Mouse (Mus musculus) liver, embryonic 12.5 days (tissue): ENCODE results near the gene Stn1. TPM values are rescaled to one million over a fixed set of nuclear protein-coding genes. Genes with fewer than 3 reads are reported as not detected.
A peak's percentile ranks its signal among the peaks of the same experiment; 100 is the strongest.

Experiments
- ATAC-seq: fragments of 200-750 bp; cut with Nextera tagmentation; 2 replicates; pipeline ENCODE4 v1.8.0; 2017; ENCODE audit warnings: moderate number of reproducible peaks, mild to moderate bottlenecking, moderate library complexity
- H3K27ac ChIP-seq: fragments of 300-500 bp; sonication (generic); 2 replicates; pipeline ENCODE4 v1.5.1; 2016; ENCODE audit warnings: mild to moderate bottlenecking
- H3K27me3 ChIP-seq: fragments of 300-500 bp; sonication (generic); replicated peaks from 2 replicates; pipeline ENCODE4 v1.6.1; 2016; ENCODE audit warnings: mild to moderate bottlenecking, moderate library complexity
- H3K36me3 ChIP-seq: fragments of 300-500 bp; sonication (generic); 2 replicates; pipeline ENCODE4 v1.6.1; 2016; ENCODE audit warnings: mild to moderate bottlenecking, moderate library complexity
- H3K4me1 ChIP-seq: fragments of 300-500 bp; sonication (generic); 2 replicates; pipeline ENCODE4 v1.6.1; 2016
- H3K4me2 ChIP-seq: fragments of 300-500 bp; sonication (generic); 2 replicates; pipeline ENCODE4 v1.6.1; 2016; ENCODE audit warnings: mild to moderate bottlenecking, moderate library complexity
- H3K4me3 ChIP-seq: fragments of 300-500 bp; sonication (generic); 2 replicates; pipeline ENCODE4 v1.5.1; 2016; ENCODE audit warnings: mild to moderate bottlenecking, moderate library complexity
- H3K9ac ChIP-seq: fragments of 300-500 bp; sonication (generic); 2 replicates; pipeline ENCODE4 v1.6.1; 2016; ENCODE audit warnings: mild to moderate bottlenecking, moderate library complexity
- H3K9me3 ChIP-seq: fragments of 300-500 bp; sonication (generic); replicated peaks from 2 replicates; pipeline ENCODE4 v1.6.1; 2016; ENCODE audit warnings: mild to moderate bottlenecking, moderate library complexity
- WGBS: fragments of 180-500 bp; shearing (Covaris S2); methylation state at CpG from one replicate; pipeline ENCODE4 v1.1.7; 2016; ENCODE audit not compliant: insufficient replicate concordance; 5-methylcytosine and 5-hydroxymethylcytosine counted together
- polyA plus RNA-seq: library from polyadenylated mRNA; unstranded; fragments of >200 nt; fragmentation: Nextera tagmentation; extraction: Ambion mirVana; gene quantifications from 2 replicates; pipeline ENCODE4 v1.2.1, GENCODE M21; 2016

Gene Stn1
- polyA plus RNA-seq, 1 experiment from 2014 or later = 17.4 TPM

DNA sequence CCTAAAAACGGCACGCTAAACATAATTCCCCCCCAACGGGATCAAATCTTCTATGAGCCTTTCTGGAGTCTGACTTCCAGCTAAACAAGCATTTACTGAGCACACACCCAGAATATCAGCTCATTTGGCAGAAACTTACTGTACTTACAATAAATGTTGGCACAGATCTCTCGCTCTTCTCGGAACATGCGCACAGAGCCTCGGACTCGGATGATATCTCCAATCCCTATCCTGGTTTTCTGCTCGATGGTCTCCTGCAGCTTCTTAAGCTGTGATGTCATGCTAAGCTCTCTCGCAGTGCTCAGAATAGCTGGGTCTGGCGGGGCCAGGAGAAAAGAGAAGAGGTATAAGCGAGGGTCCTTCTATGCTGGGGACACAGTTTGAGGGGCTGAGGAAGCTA, 20.4 kb downstream of the Stn1 start:
- WGBS = 86% methylated on average over 12 of the region's 12 CpGs
- H3K27me3 ChIP-seq = no peaks in the 10 kb centered on the region
- H3K9me3 ChIP-seq = no peaks in the 10 kb centered on the region
- H3K27ac ChIP-seq = no peak overlapping the region
- no peak for ATAC-seq
- H3K36me3 ChIP-seq = peaks cover 34% of the 10 kb centered on the region
- H3K4me1 ChIP-seq = peaks cover 67% of the 10 kb centered on the region
- no peak overlapping the region for H3K4me3 ChIP-seq
- no peak overlapping the region for H3K9ac ChIP-seq
- H3K4me2 ChIP-seq = no peak overlapping the region

DNA sequence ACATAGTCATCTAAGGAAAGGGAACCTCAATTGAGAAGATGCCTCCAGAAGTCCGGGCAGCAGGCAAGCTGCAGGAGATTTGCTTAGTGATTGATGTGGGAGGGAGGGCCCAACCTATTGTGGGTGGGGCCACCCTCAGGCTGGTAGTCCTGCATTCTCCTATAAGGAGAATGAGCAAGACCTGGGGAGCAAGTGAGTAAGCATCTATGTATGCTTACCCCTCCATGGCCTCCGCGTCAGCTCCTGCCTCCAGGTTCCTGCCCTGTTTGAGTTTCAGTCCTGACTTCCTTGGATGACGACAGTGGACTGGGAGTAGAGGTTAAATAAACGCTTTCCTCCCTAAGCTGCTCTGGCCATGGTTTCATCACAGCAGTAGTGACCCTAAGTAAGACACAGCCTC, 22.2 kb downstream of the Stn1 start:
- Histone ChIP-seq H3K9ac (no peak overlapping the region), H3K9me3 (no peaks in the 10 kb centered on the region), H3K27me3 (no peaks in the 10 kb centered on the region), H3K4me3 (no peak overlapping the region), H3K36me3 (peaks cover 28% of the 10 kb centered on the region), H3K4me1 (peaks cover 80% of the 10 kb centered on the region), H3K27ac (no peak overlapping the region), H3K4me2 (no peak overlapping the region)
- whole genome bisulfite sequencing = 57% methylated on average over 5 of the region's 5 CpGs
- no peak for ATAC-seq

GRCm38 (mm10) chr19:47513618-47513897, 23.7 kb downstream of the Stn1 start:
- H3K36me3 ChIP-seq = peaks cover 28% of the 10 kb centered on the region
- 78% methylated on average over 4 of the region's 4 CpGs for WGBS

GRCm38 (mm10) chr19:47512794-47513617, 24.3 kb downstream of the Stn1 start:
- Histone ChIP-seq H3K9me3 (no peaks in the 10 kb centered on the region), H3K36me3 (peaks cover 28% of the 10 kb centered on the region), H3K27ac (no peak overlapping the region), H3K4me3 (no peak overlapping the region), H3K4me2 (no peak overlapping the region), H3K27me3 (no peaks in the 10 kb centered on the region), H3K4me1 (peaks cover 80% of the 10 kb centered on the region), H3K9ac (no peak overlapping the region)
- no peak for ATAC-seq
- WGBS = 79% methylated on average over 21 of the region's 21 CpGs

More at GRCm38 (mm10) chr19:47513618-47513897, 23.7 kb downstream of the Stn1 start:
- Histone ChIP-seq H3K4me3 (no peak overlapping the region), H3K9ac (no peak overlapping the region), H3K4me2 (no peak overlapping the region), H3K27me3 (no peaks in the 10 kb centered on the region), H3K9me3 (no peaks in the 10 kb centered on the region), H3K4me1 (peaks cover 80% of the 10 kb centered on the region), H3K27ac (no peak overlapping the region)
- no peak for ATAC-seq

- Histone ChIP-seq H3K9me3 (no peaks in the 10 kb centered on the region), H3K27ac (peak overlapping the region; percentile 74; the same call in 1 of the 2 replicates), H3K4me3 (no peak overlapping the region), H3K4me2 (no peak overlapping the region), H3K27me3 (no peaks in the 10 kb centered on the region), H3K4me1 (peaks cover 77% of the 10 kb centered on the region), H3K36me3 (peaks cover 28% of the 10 kb centered on the region), H3K9ac (no peak overlapping the region)
- 64% methylated on average over 6 of the region's 6 CpGs for WGBS
- ATAC-seq = no peak
These were observed 25.3 kb downstream of the Stn1 start for GRCm38 (mm10) chr19:47511958-47512357.

DNA sequence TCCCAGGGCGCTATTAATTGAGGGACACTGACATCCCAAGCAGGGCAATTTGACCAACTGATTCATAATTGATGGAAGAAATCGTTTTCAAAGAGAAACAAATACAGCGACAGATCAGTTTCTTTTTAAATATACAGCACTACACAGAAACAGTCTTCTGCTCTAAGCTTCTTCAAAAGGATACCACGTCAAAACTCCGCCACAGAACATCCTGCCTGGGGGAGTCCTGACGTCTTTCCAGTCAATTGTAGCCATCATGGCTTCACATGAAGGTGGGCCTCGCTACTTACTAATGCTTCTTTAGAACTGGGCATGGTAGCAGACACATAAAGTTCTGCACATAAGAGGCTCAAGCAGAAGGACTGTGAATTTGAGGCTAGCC, 26.0 kb downstream of the Stn1 start:
- Histone ChIP-seq H3K36me3 (peaks cover 28% of the 10 kb centered on the region), H3K4me2 (peak overlapping the region; percentile 69), H3K4me3 (peak overlapping the region; percentile 41; the same call in 1 of the 2 replicates), H3K27ac (peak overlapping the region; percentile 74), H3K9ac (peak overlapping the region; percentile 49; the same call in 1 of the 2 replicates), H3K9me3 (no peaks in the 10 kb centered on the region), H3K27me3 (no peaks in the 10 kb centered on the region), H3K4me1 (peaks cover 75% of the 10 kb centered on the region)
- no peak for ATAC-seq
- 43% methylated on average over 7 of the region's 7 CpGs for WGBS

- peak; percentile 50 for ATAC-seq
- Histone ChIP-seq H3K36me3 (peaks cover 24% of the 10 kb centered on the region), H3K4me1 (peaks cover 75% of the 10 kb centered on the region), H3K9me3 (no peaks in the 10 kb centered on the region), H3K9ac (peak overlapping the region; percentile 49), H3K4me3 (peak overlapping the region; percentile 41), H3K27me3 (no peaks in the 10 kb centered on the region), H3K27ac (peak overlapping the region; percentile 74), H3K4me2 (peak overlapping the region; percentile 69)
- 15% methylated on average over 25 of the region's 25 CpGs for WGBS
These were observed 26.6 kb downstream of the Stn1 start for GRCm38 (mm10) chr19:47510473-47511293.

DNA sequence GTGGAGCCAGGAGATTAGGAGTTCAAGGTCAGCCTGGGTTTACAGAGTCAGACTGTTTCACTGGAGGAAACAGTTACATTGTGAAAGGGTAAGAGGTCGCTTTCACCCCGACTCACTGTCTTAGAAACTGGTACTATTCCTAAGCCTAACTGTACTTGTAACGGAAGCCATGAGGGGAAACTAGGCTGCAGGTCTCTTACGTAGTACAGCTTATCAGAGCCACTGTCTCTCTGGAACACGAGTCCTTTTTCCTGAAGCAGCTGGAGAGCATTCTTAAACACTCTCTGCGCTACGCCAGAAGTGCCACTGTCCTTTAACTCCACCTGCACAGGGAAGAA, 27.2 kb downstream of the Stn1 start:
- Histone ChIP-seq H3K27me3 (no peaks in the 10 kb centered on the region), H3K27ac (peak overlapping the region; percentile 74), H3K4me1 (peaks cover 71% of the 10 kb centered on the region), H3K36me3 (peaks cover 21% of the 10 kb centered on the region), H3K9ac (peak overlapping the region; percentile 49; the same call in 1 of the 2 replicates), H3K9me3 (no peaks in the 10 kb centered on the region), H3K4me3 (no peak overlapping the region), H3K4me2 (peak overlapping the region; percentile 69)
- WGBS = 32% methylated on average over 7 of the region's 7 CpGs
- ATAC-seq = no peak

GRCm38 (mm10) chr19:47508771-47509281, 28.5 kb downstream of the Stn1 start:
- 29% methylated on average over 5 of the region's 5 CpGs for WGBS
- no peak overlapping the region for H3K9ac ChIP-seq
- H3K4me1 ChIP-seq = peaks cover 61% of the 10 kb centered on the region
- H3K9me3 ChIP-seq = no peaks in the 10 kb centered on the region
- H3K27me3 ChIP-seq = no peaks in the 10 kb centered on the region
- no peak for ATAC-seq
- H3K4me2 ChIP-seq = peak overlapping the region; percentile 49
- peak overlapping the region; percentile 66 for H3K27ac ChIP-seq
- peaks cover 9% of the 10 kb centered on the region for H3K36me3 ChIP-seq
- H3K4me3 ChIP-seq = no peak overlapping the region

GRCm38 (mm10) chr19:47508191-47508590, 29.1 kb downstream of the Stn1 start:
- 17% methylated on average over 3 of the region's 3 CpGs for WGBS

DNA sequence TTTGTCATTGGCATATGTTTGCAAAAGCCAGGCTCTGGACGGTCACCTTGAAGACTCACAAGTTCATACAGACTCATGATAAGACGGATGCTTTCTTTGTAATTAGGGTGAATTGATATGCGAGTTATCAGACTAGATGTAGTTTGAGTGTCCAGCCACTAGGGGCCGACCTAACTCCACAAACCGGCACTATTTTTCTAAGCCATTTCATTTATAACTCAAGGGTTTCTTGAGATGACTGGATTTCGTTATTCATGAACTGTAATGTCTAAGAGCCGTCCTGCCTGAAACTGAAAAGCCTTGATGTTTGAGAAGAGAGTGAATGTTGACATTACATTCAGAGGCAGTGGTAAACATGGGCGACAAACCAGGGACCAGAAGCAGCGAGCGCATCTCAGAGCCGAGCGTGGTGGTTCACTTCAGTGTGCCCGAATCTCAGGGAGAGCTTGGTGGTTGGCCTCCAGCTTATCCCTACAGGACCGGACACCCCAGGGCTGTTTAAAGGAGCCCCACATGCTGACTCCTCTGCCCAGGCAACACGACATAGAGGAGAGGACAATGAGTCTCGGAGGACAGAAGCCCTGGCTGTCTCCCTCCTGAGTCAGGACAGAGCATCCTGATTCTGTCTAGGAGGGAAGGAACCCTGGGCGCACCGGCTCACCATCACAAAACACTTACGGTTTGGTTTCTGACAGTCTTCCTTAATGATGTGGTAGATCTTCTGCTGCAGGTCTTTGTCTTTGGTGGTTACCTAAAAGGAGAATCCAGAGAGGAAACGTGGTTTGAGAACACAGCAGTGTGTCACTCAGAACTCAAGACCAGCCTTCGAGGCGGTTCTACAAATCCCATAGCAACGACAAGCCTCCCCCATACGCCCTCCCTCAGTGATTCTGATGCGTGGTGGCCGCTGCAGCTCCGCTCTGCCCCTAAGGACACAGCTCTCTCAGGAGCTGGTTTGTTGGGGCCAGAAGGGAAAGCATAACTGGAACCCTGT, 29.9 kb downstream of the Stn1 start:
- peak overlapping the region; percentile 49 for H3K4me2 ChIP-seq
- H3K36me3 ChIP-seq = peaks cover 3% of the 10 kb centered on the region; the same call in 1 of the 2 replicates
- 34% methylated on average over 27 of the region's 27 CpGs for WGBS
- ATAC-seq = no peak
- peak overlapping the region; percentile 33; the same call in 1 of the 2 replicates for H3K9ac ChIP-seq
- peak overlapping the region; percentile 66 for H3K27ac ChIP-seq
- peaks cover 52% of the 10 kb centered on the region for H3K4me1 ChIP-seq
- H3K27me3 ChIP-seq = no peaks in the 10 kb centered on the region
- H3K4me3 ChIP-seq = no peak overlapping the region
- H3K9me3 ChIP-seq = no peaks in the 10 kb centered on the region

More at GRCm38 (mm10) chr19:47508191-47508590, 29.1 kb downstream of the Stn1 start:
- H3K27ac ChIP-seq = peak overlapping the region; percentile 66
- H3K36me3 ChIP-seq = peaks cover 3% of the 10 kb centered on the region
- peak overlapping the region; percentile 49 for H3K4me2 ChIP-seq
- no peak overlapping the region for H3K4me3 ChIP-seq
- peak overlapping the region; percentile 33; the same call in 1 of the 2 replicates for H3K9ac ChIP-seq
- no peaks in the 10 kb centered on the region for H3K9me3 ChIP-seq
- no peaks in the 10 kb centered on the region for H3K27me3 ChIP-seq
- ATAC-seq = no peak
- peaks cover 60% of the 10 kb centered on the region for H3K4me1 ChIP-seq
